Mouse (Mus musculus): ENCODE measurements around the gene Gch1.

- no peak for TF ChIP-seq CTCF (IDR thresholded peaks at IDR 0.05; ENCODE audit: insufficient read depth, low read length)
- no peak for TF ChIP-seq POLR2A (IDR thresholded peaks at IDR 0.05; ENCODE audit: borderline replicate concordance, extremely low read depth, low read depth, low read length)
These were observed 71.7 kb downstream of the Gch1 start for GRCm38 (mm10) chr14:47117522-47117921.
